8 mouse cellular contexts compared by ENCODE assay signal in genomic region chr13:34088201-34088649, GRCm38 (mm10). TPM values are rescaled to one million over a fixed set of nuclear protein-coding genes. Genes with fewer than 3 reads are reported as not detected.
DNase-seq lines count a peak whose midpoint lies in the region; ATAC-seq and TF ChIP-seq lines count a peak whose summit lies in the region.
"Not testable (repeated sequence)": the region's sequence is repeated elsewhere in the genome, so short reads cannot be mapped to it uniquely, and the experiment has no call there.

No protein-coding gene starts in this region.

- peak overlapping the region; percentile 35; the same call in 1 of the 2 replicates for H3K27ac ChIP-seq in embryonic facial prominence, embryonic 10.5 days (replicated peaks)
- peak overlapping the region; percentile 63 for H3K27ac ChIP-seq in forebrain, embryonic 14.5 days (ENCODE audit: low read depth, low read length)
- H3K27ac ChIP-seq in hindbrain, embryonic 12.5 days, result peak overlapping the region; percentile 83
- not testable (repeated sequence) for H3K27ac ChIP-seq in kidney, postnatal 0 days
- peak overlapping the region; percentile 37; the same call in 1 of the 2 replicates for H3K27ac ChIP-seq in neural tube, embryonic 11.5 days (ENCODE audit: low read depth, low read length)

- peak; percentile 32 for DNase-seq in CD4-positive, CD25-positive, alpha-beta regulatory T cell, adult 2 months (ENCODE audit: low read depth, low spot score)
- not testable (repeated sequence) for DNase-seq in embryonic facial prominence, embryonic 10.5 days (ENCODE audit: low spot score); forebrain, embryonic 14.5 days (ENCODE audit: low spot score); kidney, postnatal 0 days (ENCODE audit: low spot score); neural tube, embryonic 11.5 days (ENCODE audit: low spot score)
- DNase-seq in thymus, postnatal 0 days (ENCODE audit: low spot score), result peak; percentile 51

- H3K9me3 ChIP-seq in embryonic facial prominence, embryonic 10.5 days; forebrain, embryonic 14.5 days (replicated peaks; ENCODE audit: control insufficient read depth, low read length); hindbrain, embryonic 12.5 days (replicated peaks); kidney, postnatal 0 days (replicated peaks; ENCODE audit: low read length); neural tube, embryonic 11.5 days (ENCODE audit: control insufficient read depth, low read length): not testable (repeated sequence)

- WGBS in embryonic facial prominence, embryonic 10.5 days, result 72% methylated on average over 5 of the region's 5 CpGs
- WGBS in forebrain, embryonic 14.5 days, result 63% methylated on average over 5 of the region's 5 CpGs
- WGBS in hindbrain, embryonic 12.5 days, result 56% methylated on average over 5 of the region's 5 CpGs
- 41% methylated on average over 5 of the region's 5 CpGs for WGBS in kidney, postnatal 0 days
- 57% methylated on average over 5 of the region's 5 CpGs for WGBS in neural tube, embryonic 11.5 days

- not testable (repeated sequence) for H3K9ac ChIP-seq in forebrain, embryonic 14.5 days (ENCODE audit: low read length); hindbrain, embryonic 12.5 days; kidney, postnatal 0 days (ENCODE audit: low read depth, low read length); neural tube, embryonic 11.5 days (ENCODE audit: low read length)

- H3K4me2 ChIP-seq in forebrain, embryonic 14.5 days (ENCODE audit: low read length); hindbrain, embryonic 12.5 days (replicated peaks); kidney, postnatal 0 days (ENCODE audit: low read length); neural tube, embryonic 11.5 days (ENCODE audit: low read depth): not testable (repeated sequence)

- peak; percentile 54 for ATAC-seq in forebrain, embryonic 14.5 days
- peak; percentile 49; the same call in 1 of the 2 replicates for ATAC-seq in hindbrain, embryonic 12.5 days (ENCODE audit: low FRiP score)
- ATAC-seq in kidney, postnatal 0 days (replicated peaks; ENCODE audit: low FRiP score, low read depth), result peak; percentile 33; the same call in 1 of the 2 replicates
- peak; percentile 44; the same call in 1 of the 2 replicates for ATAC-seq in megakaryocyte-erythroid progenitor cell, adult 5-6 weeks (replicated peaks; ENCODE audit: low FRiP score, low TSS enrichment, poor library complexity, severe bottlenecking)
- ATAC-seq in neural tube, embryonic 11.5 days (ENCODE audit: insufficient read depth, low FRiP score, low TSS enrichment), result not testable (repeated sequence)

- H3K36me3 ChIP-seq in embryonic facial prominence, embryonic 10.5 days (replicated peaks); forebrain, embryonic 14.5 days (ENCODE audit: control insufficient read depth, insufficient read depth, low read length); hindbrain, embryonic 12.5 days; kidney, postnatal 0 days (ENCODE audit: insufficient read depth, low read length); neural tube, embryonic 11.5 days (ENCODE audit: control insufficient read depth, insufficient read depth, low read length): not testable (repeated sequence)

- peaks cover 27% of the 10 kb centered on the region for H3K4me1 ChIP-seq in embryonic facial prominence, embryonic 10.5 days
- peaks cover 13% of the 10 kb centered on the region for H3K4me1 ChIP-seq in forebrain, embryonic 14.5 days (ENCODE audit: control insufficient read depth, insufficient read depth, low read length)
- peaks cover 29% of the 10 kb centered on the region for H3K4me1 ChIP-seq in hindbrain, embryonic 12.5 days
- H3K4me1 ChIP-seq in kidney, postnatal 0 days (replicated peaks; ENCODE audit: insufficient read depth, low read length); neural tube, embryonic 11.5 days (ENCODE audit: control insufficient read depth, insufficient read depth, low read length): not testable (repeated sequence)

- not testable (repeated sequence) for TF ChIP-seq CTCF in kidney, postnatal 0 days (IDR thresholded peaks at IDR 0.05; ENCODE audit: low read depth)

- H3K27me3 ChIP-seq in embryonic facial prominence, embryonic 10.5 days (replicated peaks; ENCODE audit: low read depth, poor library complexity, severe bottlenecking); forebrain, embryonic 14.5 days (replicated peaks; ENCODE audit: control insufficient read depth, insufficient read depth, low read length); hindbrain, embryonic 12.5 days; kidney, postnatal 0 days (ENCODE audit: insufficient read depth, low read length); neural tube, embryonic 11.5 days (ENCODE audit: control insufficient read depth, insufficient read depth, low read length): not testable (repeated sequence)

- not testable (repeated sequence) for H3K4me3 ChIP-seq in embryonic facial prominence, embryonic 10.5 days; forebrain, embryonic 14.5 days (ENCODE audit: low read depth, low read length); hindbrain, embryonic 12.5 days; kidney, postnatal 0 days (replicated peaks; ENCODE audit: low read depth, low read length); neural tube, embryonic 11.5 days (ENCODE audit: low read depth, low read length)

RNA-seq across cellular contexts. Expression of gene Tubb2a, which starts 10.4 kb away (rescaled TPM):
- polyA plus RNA-seq in embryonic facial prominence, embryonic 10.5 days (2016; fragmentation: Nextera tagmentation; extraction: Ambion mirVana), result 101 and 105 TPM in 2 replicates
- polyA plus RNA-seq in forebrain, embryonic 14.5 days (2014; fragmentation: Nextera tagmentation; extraction: Ambion mirVana), result 1,376 and 1,776 TPM in 2 replicates
- 785 and 845 TPM in 2 replicates for polyA plus RNA-seq in hindbrain, embryonic 12.5 days (2016; fragmentation: Nextera tagmentation; extraction: Ambion mirVana)
- polyA plus RNA-seq in kidney, postnatal 0 days (2015; fragmentation: Nextera tagmentation; extraction: Ambion mirVana), result 169 and 170 TPM in 2 replicates
- 18.2 and 19.1 TPM in 2 replicates for total RNA-seq in megakaryocyte-erythroid progenitor cell, adult 5-6 weeks (2014; fragmentation: Nextera tagmentation)
- total RNA-seq in megakaryocyte-erythroid progenitor cell, adult 5-6 weeks (2017), result 19.0 and 21.9 TPM in 2 replicates
- polyA plus RNA-seq in neural tube, embryonic 11.5 days (2014; fragmentation: Nextera tagmentation; extraction: Ambion mirVana), result 454 and 539 TPM in 2 replicates
- polyA plus RNA-seq in thymus, postnatal 0 days (2015; fragmentation: Nextera tagmentation; extraction: Ambion mirVana), result 204 and 248 TPM in 2 replicates

RNA-seq across cellular contexts. Expression of gene Tubb2b, which starts 42.0 kb away (rescaled TPM):
- polyA plus RNA-seq in embryonic facial prominence, embryonic 10.5 days (2016; fragmentation: Nextera tagmentation; extraction: Ambion mirVana), result 65.5 and 73.2 TPM in 2 replicates
- polyA plus RNA-seq in forebrain, embryonic 14.5 days (2014; fragmentation: Nextera tagmentation; extraction: Ambion mirVana), result 670 and 797 TPM in 2 replicates
- polyA plus RNA-seq in hindbrain, embryonic 12.5 days (2016; fragmentation: Nextera tagmentation; extraction: Ambion mirVana), result 363 and 373 TPM in 2 replicates
- 24.8 and 28.0 TPM in 2 replicates for polyA plus RNA-seq in kidney, postnatal 0 days (2015; fragmentation: Nextera tagmentation; extraction: Ambion mirVana)
- total RNA-seq in megakaryocyte-erythroid progenitor cell, adult 5-6 weeks (2014; fragmentation: Nextera tagmentation), result not detected in 2 replicates
- not detected in 2 replicates for total RNA-seq in megakaryocyte-erythroid progenitor cell, adult 5-6 weeks (2017)
- 322 and 344 TPM in 2 replicates for polyA plus RNA-seq in neural tube, embryonic 11.5 days (2014; fragmentation: Nextera tagmentation; extraction: Ambion mirVana)
- polyA plus RNA-seq in thymus, postnatal 0 days (2015; fragmentation: Nextera tagmentation; extraction: Ambion mirVana), result 34.5 and 37.3 TPM in 2 replicates

RNA-seq across cellular contexts. Expression of gene Bphl, which starts 50.8 kb away (rescaled TPM):
- polyA plus RNA-seq in embryonic facial prominence, embryonic 10.5 days (2016; fragmentation: Nextera tagmentation; extraction: Ambion mirVana), result 31.6 and 32.3 TPM in 2 replicates
- 35.1 and 36.2 TPM in 2 replicates for polyA plus RNA-seq in forebrain, embryonic 14.5 days (2014; fragmentation: Nextera tagmentation; extraction: Ambion mirVana)
- polyA plus RNA-seq in hindbrain, embryonic 12.5 days (2016; fragmentation: Nextera tagmentation; extraction: Ambion mirVana), result 34.4 and 44.0 TPM in 2 replicates
- 168 and 174 TPM in 2 replicates for polyA plus RNA-seq in kidney, postnatal 0 days (2015; fragmentation: Nextera tagmentation; extraction: Ambion mirVana)
- 15.3 and 33.4 TPM in 2 replicates for total RNA-seq in megakaryocyte-erythroid progenitor cell, adult 5-6 weeks (2014; fragmentation: Nextera tagmentation)
- total RNA-seq in megakaryocyte-erythroid progenitor cell, adult 5-6 weeks (2017), result 16.5 and 27.3 TPM in 2 replicates
- polyA plus RNA-seq in neural tube, embryonic 11.5 days (2014; fragmentation: Nextera tagmentation; extraction: Ambion mirVana), result 26.5 and 30.0 TPM in 2 replicates
- polyA plus RNA-seq in thymus, postnatal 0 days (2015; fragmentation: Nextera tagmentation; extraction: Ambion mirVana), result 64.5 and 68.7 TPM in 2 replicates
